Mouse (Mus musculus) cerebellum, adult 9-11 months (tissue): Measurements from ENCODE around the gene Klhdc4.
A peak's percentile ranks its signal among the peaks of the same experiment; 100 is the strongest.

Experiments used
- DNase-seq: peaks from one replicate; pipeline ENCODE4 v3.0.0; 2022

Gene Klhdc4

DNA sequence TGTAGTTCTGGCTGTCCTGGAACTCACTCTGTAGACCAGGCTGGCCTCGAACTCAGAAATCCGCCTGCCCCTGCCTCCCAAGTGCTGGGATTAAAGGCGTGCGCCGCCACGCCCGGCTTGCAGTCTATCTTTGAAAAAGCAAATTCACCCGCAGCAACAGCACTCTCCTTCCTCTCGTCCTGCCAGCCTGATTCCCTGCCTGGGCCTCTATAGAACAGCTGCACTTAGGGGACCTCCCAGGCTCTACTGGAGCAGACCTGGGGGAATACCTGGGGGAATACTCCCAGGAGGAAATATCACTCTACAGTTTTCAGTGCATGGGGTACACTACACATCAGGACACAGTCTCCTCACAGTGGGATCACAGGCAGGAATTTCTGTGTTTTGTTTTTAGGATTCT lies 19.9 kb upstream of the Klhdc4 start:
- DNase-seq = peak; percentile 18

DNA sequence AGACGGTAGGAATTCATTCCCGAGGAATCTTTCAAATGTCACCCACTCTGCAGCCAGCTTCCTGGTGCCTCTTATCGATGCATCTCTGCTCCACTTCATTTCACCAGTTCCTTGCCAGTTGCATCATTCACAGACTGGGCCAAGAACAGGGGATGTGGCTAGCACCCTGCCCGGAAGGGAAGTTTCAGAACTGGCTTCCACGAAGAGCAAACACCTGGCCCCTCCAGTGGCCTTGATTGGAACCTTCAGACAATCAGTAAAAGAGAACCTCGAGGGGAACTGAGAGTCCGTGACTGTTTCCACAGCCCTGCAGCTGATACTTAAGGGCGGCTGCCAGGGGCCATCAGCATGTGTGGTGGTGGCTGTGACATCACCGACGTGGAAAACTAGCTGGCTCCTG lies 19.1 kb upstream of the Klhdc4 start:
- peak; percentile 7 for DNase-seq

DNA sequence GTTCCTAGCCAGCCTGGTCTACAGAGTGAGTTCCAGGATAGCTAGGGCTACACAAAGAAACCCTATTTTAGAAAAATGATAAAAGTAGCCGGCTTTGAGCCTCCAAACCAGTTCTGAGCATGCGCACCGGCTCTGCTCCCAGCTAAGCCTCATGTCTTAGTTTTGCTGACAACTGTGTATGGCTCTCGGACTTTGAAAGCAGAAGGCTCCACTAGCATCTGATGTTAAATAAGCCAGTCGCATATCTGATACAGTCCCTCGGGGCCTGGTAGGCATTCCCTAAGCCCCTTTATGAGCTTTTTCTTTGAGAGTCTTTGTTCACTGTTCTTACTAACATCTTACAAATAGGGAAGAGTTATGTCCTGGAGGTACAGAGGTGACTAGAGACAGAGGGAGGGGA lies 18.6 kb upstream of the Klhdc4 start:
- no peak for DNase-seq

DNA sequence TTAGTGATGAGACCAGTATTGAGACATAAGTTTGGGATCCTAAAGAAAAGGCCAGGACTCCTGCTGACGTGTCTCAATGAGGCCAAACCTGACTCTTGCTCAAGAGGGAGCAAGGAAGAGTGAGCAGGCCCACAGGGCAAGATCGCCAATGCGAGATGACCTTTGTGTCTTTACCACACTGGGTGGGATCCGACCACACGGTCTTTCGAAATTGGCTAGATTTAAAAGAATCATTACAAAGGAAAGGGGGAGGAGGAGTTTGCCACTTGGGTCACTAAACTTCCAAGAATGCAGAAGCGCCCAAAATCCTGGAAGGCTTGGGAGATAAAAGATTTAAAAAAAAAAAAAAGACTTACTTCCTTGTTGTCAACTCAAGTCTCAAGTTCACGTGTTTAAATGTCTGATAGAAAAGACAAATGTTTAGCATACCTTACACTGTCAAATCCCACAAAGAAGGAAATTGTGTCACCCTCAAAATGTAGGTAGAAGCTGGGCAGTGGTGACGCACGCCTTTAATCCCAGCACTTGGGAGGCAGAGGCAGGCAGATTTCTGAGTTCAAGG lies 18.0 kb upstream of the Klhdc4 start:
- DNase-seq = no peak

DNA sequence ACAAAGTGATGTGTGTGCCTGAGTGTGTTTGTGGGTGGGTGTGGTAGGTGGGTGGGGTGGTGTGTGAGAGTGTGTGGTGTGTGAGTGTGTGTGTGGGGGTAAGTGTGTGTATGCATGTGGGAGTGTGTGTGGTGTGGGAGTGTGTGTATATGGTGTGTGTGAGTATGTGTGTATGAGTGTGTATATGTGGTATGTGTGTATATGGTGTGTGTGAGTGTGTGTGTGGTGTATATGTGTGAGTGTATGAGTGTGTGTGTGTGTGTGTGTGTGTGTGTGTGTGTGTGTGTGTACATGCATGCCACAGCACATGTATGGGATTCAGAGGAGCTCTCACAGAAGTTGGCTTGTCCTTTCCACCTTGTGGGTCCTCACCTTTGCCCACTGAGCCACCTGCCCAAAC lies 17.4 kb upstream of the Klhdc4 start:
- no peak for DNase-seq

DNA sequence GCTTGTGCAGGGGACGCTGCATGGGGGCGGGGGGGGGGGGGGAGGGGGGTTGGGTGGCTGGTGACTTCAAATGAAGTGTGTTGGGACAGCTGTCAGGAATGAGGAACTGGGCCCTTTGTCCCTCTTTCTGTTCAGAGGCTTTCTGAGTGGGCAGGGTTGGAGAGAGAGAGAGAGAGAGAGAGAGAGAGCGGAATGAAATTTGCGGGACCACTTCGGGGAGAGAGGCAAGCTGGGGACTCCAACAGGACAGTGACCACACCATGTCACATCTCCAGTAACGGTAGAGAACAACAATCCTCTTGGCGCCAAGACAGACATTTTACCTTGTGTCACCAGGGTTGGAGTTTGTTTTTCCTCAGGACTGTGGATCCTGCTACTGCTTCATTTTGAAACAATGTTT lies 15.4 kb upstream of the Klhdc4 start:
- DNase-seq = no peak

DNA sequence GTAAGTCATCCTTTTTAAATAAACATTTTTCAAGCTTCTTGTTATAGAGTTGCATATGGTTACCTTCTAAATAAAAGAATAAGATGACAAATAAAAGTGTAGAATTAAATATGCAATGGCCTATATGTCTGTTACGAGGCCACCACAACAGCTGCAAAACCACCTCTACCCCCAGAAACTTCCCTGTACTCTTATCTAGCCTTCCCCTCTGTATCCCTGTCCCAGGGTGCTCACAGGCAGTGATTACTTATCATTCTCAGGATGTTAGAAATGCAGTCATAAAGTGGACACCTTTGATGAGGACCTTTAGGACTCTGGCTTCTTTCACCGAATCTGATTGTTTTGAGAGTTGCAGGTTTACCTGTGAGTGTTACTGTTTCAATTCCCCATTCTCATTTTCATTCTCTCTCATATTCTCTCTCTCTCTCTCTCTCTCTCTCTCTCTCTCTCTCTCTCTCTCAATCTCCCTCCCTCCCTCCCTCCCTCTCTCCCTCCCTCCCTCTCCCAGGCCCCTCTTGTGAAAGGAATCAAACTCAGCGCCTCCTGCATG lies 13.9 kb upstream of the Klhdc4 start:
- no peak for DNase-seq

DNA sequence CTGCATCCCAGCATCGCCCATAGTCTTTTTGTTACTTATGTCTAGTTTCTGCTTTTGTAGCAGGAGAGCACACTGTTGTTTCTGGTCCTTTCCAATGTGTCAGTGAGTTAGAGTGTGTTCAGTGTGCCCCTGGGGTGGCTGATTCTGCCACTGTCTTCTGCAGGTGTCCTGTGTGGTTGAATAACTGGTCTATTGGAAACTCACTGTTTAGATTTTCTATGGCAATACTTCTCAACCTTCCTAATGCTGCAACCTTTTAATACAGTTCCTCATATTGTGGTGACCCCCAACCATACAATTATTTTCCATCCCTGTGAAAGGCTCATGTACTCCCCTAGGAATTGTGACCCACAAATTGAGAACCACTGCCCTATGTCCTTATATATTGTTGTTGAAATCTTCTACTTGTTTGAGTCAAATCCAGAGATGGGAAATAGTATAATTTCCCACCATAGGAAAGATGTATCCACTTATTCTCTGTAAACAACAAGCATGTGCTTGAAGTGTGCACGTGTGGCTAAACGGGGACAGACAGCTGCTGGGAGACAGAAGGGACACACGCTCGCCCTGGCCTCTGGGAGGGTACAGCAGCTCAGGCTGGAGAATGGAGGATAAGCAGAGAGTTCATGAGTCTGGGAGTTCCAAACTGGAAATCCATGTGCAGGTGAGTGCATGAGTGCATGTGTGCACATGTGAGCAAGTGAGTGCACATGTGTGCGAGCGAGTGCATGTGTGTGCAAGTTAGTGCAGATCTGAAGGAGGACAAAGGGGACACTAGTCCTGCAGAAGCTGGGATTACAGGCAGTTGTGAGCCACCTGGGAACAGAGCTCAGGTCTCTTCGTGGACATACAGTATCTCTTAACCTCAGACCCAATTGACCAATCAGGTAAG lies 12.9 kb upstream of the Klhdc4 start:
- DNase-seq = peak; percentile 13

DNA sequence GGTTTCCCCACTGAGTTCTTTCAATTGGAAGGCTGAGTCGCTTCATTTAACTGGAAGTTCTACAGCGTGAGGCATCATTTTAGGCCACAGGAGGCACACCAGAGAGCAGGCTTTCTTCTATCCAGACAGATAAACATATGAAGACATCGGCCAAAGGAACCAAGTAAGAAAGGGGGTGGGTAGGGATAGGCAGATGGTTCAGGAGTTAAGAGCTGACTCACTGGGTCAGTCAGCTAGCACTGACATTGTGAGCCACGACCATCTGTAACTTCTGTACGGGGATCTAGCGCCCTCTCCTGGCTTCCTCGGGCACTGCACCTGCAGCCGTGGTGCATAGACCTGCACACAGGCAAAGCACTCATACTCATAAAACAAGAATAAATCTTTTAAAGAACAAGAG lies 11.9 kb upstream of the Klhdc4 start:
- DNase-seq = peak; percentile 84

DNA sequence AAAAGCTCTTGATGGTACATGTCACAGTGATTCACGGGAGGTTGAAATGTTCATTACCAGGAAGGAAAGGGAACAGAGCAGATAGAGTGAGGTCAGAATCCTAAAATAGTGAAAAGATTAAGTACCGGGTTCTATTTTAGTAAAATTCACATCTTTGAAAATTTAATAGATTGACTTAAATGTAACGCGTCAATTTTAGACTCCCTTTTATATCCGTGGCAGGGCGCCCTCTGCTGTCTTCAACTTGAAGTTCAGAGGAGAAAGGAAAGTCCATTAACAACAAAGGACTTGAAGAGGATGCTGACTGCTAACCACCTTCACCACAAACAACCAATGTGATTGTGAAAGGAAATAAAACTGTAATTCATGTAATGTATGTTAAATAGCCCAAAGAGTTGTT lies 3.1 kb upstream of the Klhdc4 start:
- peak; percentile 72 for DNase-seq

DNA sequence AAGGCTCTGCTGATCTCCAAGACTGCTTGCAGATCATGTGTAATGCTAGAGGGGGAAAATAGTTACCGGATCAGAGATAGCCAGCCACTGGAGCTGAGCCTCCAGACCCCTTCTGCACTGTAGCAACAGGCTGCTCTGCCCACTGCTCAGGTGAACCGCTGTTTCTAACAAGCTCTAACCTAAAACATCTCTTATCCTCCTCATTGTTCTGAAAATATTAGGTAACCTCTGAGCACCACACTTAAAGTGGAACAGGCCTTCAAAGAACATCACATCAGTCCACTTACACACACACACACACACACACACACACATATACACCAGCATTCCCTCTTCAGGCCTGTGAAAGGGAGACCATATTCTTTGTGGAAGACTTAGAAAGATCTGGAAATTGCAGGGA lies 2.7 kb upstream of the Klhdc4 start:
- peak; percentile 11 for DNase-seq

DNA sequence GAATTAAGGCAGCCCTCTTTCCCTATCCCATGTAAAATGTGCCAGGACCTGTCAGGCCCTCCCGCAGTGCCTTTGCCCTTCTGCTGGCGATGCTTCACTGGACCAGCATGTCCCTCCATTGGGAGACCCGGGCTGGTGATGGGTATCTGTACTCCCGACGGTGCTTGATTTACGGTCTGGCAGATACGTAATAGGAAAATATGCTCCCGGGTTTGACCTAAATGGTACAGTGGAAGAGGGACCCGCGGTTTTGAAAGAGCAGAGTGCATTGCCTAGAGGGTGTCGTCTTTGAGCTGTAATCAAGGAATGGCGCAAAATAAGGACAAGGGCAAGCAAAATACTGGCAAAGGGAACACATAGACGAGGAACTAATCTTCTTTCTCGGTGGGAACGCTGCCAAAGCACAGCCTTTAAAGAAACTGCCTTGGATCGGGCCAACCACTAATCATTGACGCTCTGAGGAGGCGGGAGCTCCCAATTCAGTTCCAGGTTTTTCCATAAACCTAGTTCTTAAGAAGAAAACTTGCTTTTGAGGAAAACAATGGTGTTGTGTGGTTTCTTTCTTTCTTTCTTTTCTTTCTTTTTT lies 501 bp upstream of the Klhdc4 start:
- no peak for DNase-seq

DNA sequence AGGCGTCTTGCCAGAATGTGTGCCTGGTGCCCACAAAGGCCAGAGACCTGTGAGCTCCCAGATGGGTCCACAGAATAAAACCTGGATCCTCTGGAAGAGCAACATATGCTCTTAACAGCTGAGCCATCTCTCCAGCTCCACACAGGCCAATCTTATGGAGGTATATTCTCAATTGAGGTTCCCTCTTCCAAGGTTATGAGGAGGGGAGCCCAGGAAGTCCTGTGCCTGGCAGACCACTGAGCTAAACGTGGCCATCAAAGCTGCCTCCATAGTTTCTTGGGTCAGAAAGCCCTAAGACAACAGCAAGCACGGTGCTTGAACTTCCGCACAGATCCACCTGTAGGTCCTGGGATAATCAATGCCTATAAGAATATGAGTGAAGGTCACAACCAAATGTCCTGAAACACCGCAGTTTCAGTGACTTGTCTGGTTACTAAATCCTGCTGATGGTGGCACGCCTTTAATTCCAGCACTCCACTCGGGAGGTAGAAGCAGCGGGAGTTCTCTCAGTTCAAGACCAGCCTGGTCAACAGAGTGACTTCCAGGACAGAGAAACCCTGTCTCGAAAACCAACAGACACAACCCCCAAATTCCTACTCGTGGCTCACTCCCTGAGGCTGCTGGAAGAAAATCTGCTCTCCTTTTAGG lies 869 bp downstream of the Klhdc4 start:
- peak; percentile 20 for DNase-seq

DNA sequence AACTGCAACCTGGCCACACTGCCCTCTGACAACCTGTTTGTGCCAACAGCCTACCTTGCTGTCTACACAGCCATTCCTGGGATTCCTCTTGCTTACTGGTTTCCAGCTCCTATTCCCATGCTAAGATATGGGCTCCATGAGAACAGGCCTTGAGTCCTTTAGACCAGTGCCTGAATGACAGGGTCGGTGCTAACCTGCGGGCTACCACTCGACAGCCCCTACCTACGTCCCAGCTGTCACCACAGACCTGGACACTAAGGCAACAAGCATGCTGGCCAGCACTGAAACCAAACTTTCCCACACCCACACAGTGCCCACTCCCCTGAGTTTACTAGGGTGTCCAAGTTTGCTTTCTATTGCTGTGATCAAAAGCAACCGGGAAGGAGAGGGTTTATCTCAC lies 1.6 kb downstream of the Klhdc4 start:
- peak; percentile 9 for DNase-seq

DNA sequence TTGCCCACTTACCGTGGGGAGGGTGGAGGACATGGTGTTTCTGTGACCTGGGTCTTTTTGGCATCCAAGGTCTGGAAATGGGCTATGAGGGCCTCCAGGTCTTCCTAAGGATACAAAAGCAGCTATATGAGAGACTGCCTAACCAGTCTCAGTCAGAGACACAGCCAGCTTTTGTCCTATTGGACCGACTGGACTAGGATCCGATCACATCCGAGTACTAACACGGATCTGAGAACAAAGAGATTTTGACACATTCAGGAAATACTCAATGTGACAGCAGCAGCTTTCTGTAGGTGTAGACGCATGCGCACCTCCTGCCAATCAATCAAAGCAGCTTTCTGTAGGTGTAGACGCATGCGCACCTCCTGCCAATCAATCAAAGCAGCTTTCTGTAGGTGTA lies 7.6 kb downstream of the Klhdc4 start:
- no peak for DNase-seq

DNA sequence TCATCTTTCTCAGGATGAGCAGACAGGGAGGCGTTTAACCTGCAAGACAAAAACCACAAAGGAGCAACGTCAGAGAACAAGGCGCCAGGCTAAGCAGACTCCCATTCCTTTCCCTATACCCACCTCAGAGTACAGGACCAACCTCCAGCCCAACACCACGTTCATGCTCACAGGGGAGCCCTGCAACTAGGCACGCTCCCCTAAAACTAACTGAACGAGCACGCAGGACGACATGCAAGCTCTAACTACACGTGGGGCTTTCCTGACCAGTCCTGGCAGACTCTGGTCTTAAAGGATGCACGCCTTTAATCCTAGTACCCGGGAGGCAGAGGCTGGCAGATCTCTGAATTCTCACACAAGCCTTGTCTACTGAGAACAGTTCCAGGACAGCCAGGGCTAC lies 8.0 kb downstream of the Klhdc4 start:
- DNase-seq = no peak

DNA sequence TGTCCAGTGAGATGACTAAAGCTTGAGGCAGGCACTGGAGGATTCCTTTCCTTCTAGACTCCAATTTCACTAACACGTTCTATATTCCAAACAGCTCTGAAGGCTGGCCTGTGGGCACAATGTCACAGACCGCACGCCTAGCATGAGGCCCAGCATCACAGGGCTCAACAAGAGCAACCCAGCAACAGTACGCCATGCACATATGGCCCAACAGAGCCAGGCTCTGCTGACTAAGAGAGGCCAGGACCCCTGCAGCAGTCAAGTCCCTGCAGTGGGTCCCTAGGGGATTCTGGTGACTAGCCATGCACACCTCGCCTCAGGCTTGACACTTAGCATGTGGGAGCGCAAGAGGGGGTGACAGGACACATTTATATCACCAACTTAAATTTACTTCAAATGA lies 8.5 kb downstream of the Klhdc4 start:
- DNase-seq = no peak

DNA sequence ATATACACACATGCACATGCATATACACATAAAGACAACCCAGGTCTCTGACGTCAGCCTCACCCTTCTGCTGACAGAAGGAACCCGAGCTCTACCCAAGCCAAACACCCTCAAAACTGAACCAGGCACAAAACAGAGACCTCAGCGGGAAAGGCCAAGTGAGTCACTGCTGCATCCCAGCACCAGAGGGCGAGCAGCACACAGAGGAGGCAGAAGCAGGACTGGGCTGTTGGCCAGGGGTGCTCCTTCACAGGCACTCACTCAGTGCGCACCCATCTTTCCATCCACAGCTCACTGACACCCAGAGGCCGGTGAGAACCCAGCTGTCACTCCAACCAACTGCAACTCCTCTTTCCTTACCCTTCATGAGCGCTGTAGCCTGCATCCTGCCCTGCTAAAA lies 11.1 kb downstream of the Klhdc4 start:
- DNase-seq = peak; percentile 5

DNA sequence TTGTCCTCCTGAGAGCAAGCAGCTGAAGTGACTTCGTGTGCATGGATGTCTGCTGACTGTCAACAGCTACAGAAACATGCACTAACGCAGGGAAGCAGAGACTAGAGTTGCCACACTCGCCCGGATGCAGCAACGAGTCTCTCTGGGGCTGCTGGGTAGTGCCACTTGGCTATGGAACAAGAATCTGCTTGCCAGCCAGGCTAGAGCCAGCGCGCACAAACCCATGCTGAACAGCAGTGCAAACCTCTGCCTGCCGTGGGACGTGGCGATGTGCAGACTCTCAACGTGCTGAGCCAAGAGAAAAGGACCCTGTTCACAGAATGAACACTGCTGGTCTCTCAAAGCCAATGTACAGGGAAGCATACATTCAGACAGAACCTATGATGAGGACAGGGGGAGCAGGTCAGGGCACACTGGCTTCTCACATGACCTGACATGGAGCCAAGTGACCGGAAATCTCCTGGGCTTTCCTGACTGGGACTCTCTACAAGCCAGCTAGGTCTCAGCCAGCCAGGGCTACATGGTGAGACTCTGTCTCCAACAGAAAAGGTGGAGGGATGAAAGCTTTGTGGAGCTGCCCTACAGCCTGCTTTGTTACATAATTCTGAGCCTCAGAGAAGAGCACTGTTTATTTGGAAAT lies 17.3 kb downstream of the Klhdc4 start:
- no peak for DNase-seq

DNA sequence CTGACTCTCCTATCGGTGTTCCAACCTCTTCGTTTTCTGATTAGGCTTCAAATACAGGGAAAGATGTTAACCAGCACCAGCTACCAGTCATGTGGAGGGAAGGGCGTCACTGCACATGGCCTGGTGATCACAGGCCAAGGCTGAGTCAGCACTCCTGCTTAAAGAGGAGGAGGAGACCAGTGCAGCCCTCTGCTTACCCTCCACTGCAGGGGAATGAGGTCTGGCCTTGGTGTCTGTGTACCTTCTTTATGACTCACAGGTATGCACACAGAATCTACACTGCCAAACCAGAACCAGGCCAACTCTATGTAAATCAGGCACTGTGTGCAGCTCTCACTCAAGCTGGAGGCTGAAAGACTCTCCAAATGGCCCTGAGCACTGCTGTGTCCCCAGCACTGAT lies 17.9 kb downstream of the Klhdc4 start:
- DNase-seq = no peak

DNA sequence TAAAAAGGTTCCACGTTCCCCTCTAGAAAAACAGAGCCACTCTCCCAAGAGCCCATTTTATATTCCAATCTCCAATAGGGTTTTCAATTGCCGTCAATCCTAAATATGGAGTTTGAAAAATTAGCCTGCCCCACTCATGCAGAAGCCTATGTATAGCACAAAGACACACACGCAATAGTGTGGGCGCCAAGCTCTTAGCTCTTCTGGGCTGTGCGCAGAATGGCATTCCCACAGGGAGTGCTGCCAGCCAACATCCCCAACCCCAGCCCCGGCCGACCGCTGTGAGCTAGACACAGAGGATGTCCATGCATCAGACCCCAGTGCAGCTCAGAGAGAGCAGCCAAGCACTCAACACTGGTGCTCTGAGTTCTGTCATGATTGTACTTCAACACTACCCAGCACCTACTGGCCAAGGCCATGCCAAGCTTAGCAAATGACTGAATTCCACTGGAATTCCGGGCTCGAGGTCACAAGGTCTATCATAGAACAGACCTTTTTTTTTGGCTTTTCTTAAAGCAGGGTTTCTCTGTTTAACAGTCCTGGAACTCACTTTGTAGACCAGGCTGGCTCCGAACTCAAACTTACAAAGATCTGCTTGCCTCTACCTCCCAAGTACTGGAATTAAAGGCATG lies 19.7 kb downstream of the Klhdc4 start:
- no peak for DNase-seq

DNA sequence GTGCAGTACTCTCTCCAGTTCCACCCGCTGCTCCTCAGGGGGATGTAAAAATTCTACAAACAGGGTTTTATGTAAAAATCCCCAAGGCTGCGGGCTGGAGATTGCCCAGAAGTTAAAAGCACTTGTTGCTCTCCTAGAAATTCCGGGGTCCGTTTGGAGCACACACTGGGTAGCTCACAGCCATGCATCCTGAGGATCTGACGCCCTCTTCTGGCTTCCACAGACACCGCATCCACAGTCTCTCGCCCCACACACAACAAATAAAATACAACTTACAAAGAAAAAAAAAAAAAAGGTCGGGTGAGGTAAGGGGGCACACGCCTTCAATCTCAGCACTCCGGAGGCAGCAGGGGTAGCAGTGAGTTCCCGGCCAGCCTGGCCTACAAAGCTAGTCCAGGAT lies 21.3 kb downstream of the Klhdc4 start:
- DNase-seq = no peak

DNA sequence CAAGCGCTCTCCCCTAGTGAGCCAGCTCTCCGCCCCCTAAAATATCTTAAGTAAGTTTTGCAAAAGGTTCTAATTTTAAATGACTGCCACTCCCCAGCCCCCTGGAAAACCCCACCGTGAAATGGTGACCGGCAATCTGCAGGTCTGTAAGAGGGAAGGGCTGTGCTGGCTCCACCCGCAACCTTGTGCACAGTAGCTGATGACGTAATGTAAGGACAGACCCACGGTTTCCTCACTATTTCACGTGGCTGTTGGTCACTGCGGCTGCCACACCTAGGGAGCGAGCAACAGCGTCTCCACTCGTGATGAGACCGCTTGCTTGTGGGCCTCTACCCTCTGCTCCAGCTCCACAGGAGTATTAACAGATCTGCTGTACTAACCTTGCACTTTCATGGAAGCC lies 23.2 kb downstream of the Klhdc4 start:
- DNase-seq = no peak
